Mouse (Mus musculus): ENCODE results near the gene Klf5.

Gene Klf5

GRCm38 (mm10) chr14:99298385-99299021, at the start of gene Klf5:
TSS of gene Klf5 (plus strand) at chr14:99298691.
- peak; percentile 71 to 78 for DNase-seq

GRCm38 (mm10) chr14:99262026-99262425, 36.5 kb upstream of the Klf5 start:
- DNase-seq: no peak

GRCm38 (mm10) chr14:99263816-99264215, 34.7 kb upstream of the Klf5 start:
- no peak for DNase-seq

GRCm38 (mm10) chr14:99265791-99266190, 32.7 kb upstream of the Klf5 start:
- no peak for DNase-seq

- DNase-seq: no peak
Measured at GRCm38 (mm10) chr14:99266749-99267148, 31.7 kb upstream of the Klf5 start.

GRCm38 (mm10) chr14:99274056-99274455, 24.4 kb upstream of the Klf5 start:
- DNase-seq: no peak

- no peak for DNase-seq
Measured at GRCm38 (mm10) chr14:99275827-99276226, 22.7 kb upstream of the Klf5 start.

- no peak for DNase-seq
Measured at GRCm38 (mm10) chr14:99278312-99278711, 20.2 kb upstream of the Klf5 start.

GRCm38 (mm10) chr14:99278763-99279486, 19.6 kb upstream of the Klf5 start:
- DNase-seq: no peak

GRCm38 (mm10) chr14:99280399-99280798, 18.1 kb upstream of the Klf5 start:
- DNase-seq: no peak

- no peak for DNase-seq
Measured at GRCm38 (mm10) chr14:99280825-99281433, 17.6 kb upstream of the Klf5 start.

GRCm38 (mm10) chr14:99285486-99285885, 13.0 kb upstream of the Klf5 start:
- no peak for DNase-seq

- no peak for DNase-seq
Measured at GRCm38 (mm10) chr14:99292176-99292575, 6.3 kb upstream of the Klf5 start.

GRCm38 (mm10) chr14:99294424-99294823, 4.1 kb upstream of the Klf5 start:
- no peak for DNase-seq

- DNase-seq: no peak
Measured at GRCm38 (mm10) chr14:99295606-99296341, 2.7 kb upstream of the Klf5 start.

GRCm38 (mm10) chr14:99299022-99299481, 561 bp downstream of the Klf5 start:
- peak; percentile 4 to 10 for DNase-seq

- DNase-seq: no peak
Measured at GRCm38 (mm10) chr14:99299701-99300191, 1.3 kb downstream of the Klf5 start.

- no peak for DNase-seq
Measured at GRCm38 (mm10) chr14:99301472-99301871, 3.0 kb downstream of the Klf5 start.

GRCm38 (mm10) chr14:99304387-99304786, 5.9 kb downstream of the Klf5 start:
- no peak for DNase-seq

- no peak for DNase-seq
Measured at GRCm38 (mm10) chr14:99304997-99305792, 6.7 kb downstream of the Klf5 start.

GRCm38 (mm10) chr14:99306410-99306809, 7.9 kb downstream of the Klf5 start:
- no peak for DNase-seq

- DNase-seq: no peak
Measured at GRCm38 (mm10) chr14:99309606-99310005, 11.1 kb downstream of the Klf5 start.

Measured in thymus, adult 18-20 months (tissue).